Mouse (Mus musculus) midbrain, embryonic 14.5 days (tissue): Measurements from ENCODE around the gene Med26. TPM values are rescaled to one million over a fixed set of nuclear protein-coding genes. Genes with fewer than 3 reads are reported as not detected.

Source experiments
- ATAC-seq: fragments of 200-750 bp; cut with Nextera tagmentation; 2 replicates; pipeline ENCODE4 v1.8.0; 2017; ENCODE audit warnings: moderate number of reproducible peaks, moderate library complexity; ENCODE audit not compliant: low FRiP score, low TSS enrichment
- DNase-seq: peaks from one replicate; pipeline ENCODE4 v3.0.0-alpha.2; 2015
- H3K27ac ChIP-seq: fragments of 300-500 bp; sonication (generic); replicated peaks from 2 replicates; pipeline ENCODE4 v1.5.1; 2014; ENCODE audit warnings: mild to moderate bottlenecking, low read depth, low read length, moderate library complexity
- H3K27me3 ChIP-seq: fragments of 300-500 bp; sonication (generic); 2 replicates; pipeline ENCODE4 v1.6.1; 2014; ENCODE audit warnings: low read length, control low read depth, mixed read lengths; ENCODE audit not compliant: control insufficient read depth, insufficient read depth
- H3K36me3 ChIP-seq: fragments of 300-500 bp; sonication (generic); 2 replicates; pipeline ENCODE4 v1.6.1; 2014; ENCODE audit warnings: low read length, control low read depth; ENCODE audit not compliant: control insufficient read depth, insufficient read depth
- H3K4me1 ChIP-seq: fragments of 300-500 bp; sonication (generic); 2 replicates; pipeline ENCODE4 v1.6.1; 2014; ENCODE audit warnings: mild to moderate bottlenecking, antibody characterized with exemption, low read length, control low read depth; ENCODE audit not compliant: control insufficient read depth, insufficient read depth
- H3K4me2 ChIP-seq: fragments of 300-500 bp; sonication (generic); 2 replicates; pipeline ENCODE4 v1.6.1; 2014; ENCODE audit warnings: mild to moderate bottlenecking, low read length, moderate library complexity
- H3K4me3 ChIP-seq: fragments of 300-500 bp; sonication (generic); replicated peaks from 2 replicates; pipeline ENCODE4 v1.5.1; 2014; ENCODE audit warnings: low read depth, low read length
- H3K9ac ChIP-seq: fragments of 300-500 bp; sonication (generic); replicated peaks from 2 replicates; pipeline ENCODE4 v1.6.1; 2014; ENCODE audit warnings: mild to moderate bottlenecking, low read length, moderate library complexity
- H3K9me3 ChIP-seq: fragments of 300-500 bp; sonication (generic); 2 replicates; pipeline ENCODE4 v1.6.1; 2016; ENCODE audit warnings: low read length, control low read depth, mixed read lengths; ENCODE audit not compliant: control insufficient read depth
- WGBS: fragments of 180-500 bp; shearing (Covaris S2); extraction: QIAGEN DNeasy Blood & Tissue Kit; methylation state at CpG from one replicate; pipeline ENCODE4 v1.1.7; 2014; 5-methylcytosine and 5-hydroxymethylcytosine counted together
- microRNA-seq: library from miRNA; unstranded; fragments of <30 nt; microRNA quantifications from one replicate; pipeline ENCODE4, GENCODE M21; 2016
- polyA plus RNA-seq: library from polyadenylated mRNA; unstranded; fragments of >200 nt; fragmentation: Nextera tagmentation; extraction: Ambion mirVana; gene quantifications from 2 replicates; pipeline ENCODE4 v1.2.1, GENCODE M21; 2014

Med26 gene
- polyA plus RNA-seq, 1 experiment from 2014 or later: 16.4 TPM

- Histone ChIP-seq H3K4me1 (no peaks in the 10 kb centered on the region), H3K36me3 (peaks cover 77% of the 10 kb centered on the region), H3K27ac (no peak overlapping the region), H3K27me3 (no peaks in the 10 kb centered on the region), H3K4me3 (no peak overlapping the region), H3K9me3 (no peaks in the 10 kb centered on the region), H3K9ac (no peak overlapping the region), H3K4me2 (no peak overlapping the region)
- 94% methylated on average over 3 of the region's 3 CpGs for WGBS
- ATAC-seq (no peak), DNase-seq (no peak)
Observed at GRCm38 (mm10) chr8:72457806-72458205, 90.3 kb downstream of the Med26 start.

DNA sequence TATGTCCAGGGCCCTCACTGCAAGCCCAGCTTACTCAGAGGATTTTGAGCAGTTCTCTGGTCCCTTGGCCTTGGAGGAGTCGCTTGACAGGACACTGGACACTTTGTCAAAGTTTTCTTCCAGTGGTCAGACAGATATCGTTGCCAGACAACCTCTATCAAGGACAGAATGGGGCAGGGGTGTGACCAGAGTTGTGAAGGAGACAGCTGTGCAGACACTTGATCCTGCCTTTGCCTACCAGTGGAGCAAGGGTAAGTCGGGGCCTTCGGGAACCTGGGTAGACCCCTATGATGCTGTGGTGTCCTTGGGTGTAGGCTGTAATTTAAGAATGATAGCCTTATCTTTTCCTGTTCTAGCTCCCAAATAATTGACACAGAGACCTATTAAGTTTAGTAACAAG is 92.8 kb downstream of the Med26 start:
- no peak for ATAC-seq
- Histone ChIP-seq H3K36me3 (peaks cover 73% of the 10 kb centered on the region), H3K27me3 (no peaks in the 10 kb centered on the region), H3K27ac (no peak overlapping the region), H3K4me2 (no peak overlapping the region), H3K9me3 (no peaks in the 10 kb centered on the region), H3K9ac (no peak overlapping the region), H3K4me3 (no peak overlapping the region), H3K4me1 (no peaks in the 10 kb centered on the region)
- WGBS: 95% methylated on average over 4 of the region's 4 CpGs
- no peak for DNase-seq

DNA sequence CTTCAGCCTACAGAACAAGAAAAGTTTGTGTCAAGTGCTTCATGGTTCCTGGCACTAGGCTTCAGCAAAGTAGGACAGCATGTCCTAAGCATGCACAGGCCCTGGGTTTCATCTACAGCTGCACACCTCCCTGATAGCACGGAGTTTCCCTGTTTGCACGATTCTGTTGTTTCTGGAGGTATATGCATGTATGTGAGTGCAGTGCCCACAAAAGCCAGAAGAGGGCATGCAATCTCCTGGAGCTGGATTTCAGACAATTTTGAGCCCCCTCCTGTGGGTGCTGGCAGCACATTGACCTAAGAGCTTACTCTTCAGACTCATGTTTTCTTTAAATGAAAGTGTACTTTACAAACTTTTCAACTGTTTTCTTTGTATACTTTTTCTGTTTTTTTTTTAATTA is 94.2 kb downstream of the Med26 start:
- Histone ChIP-seq H3K4me1 (no peaks in the 10 kb centered on the region), H3K9ac (no peak overlapping the region), H3K4me3 (no peak overlapping the region), H3K9me3 (no peaks in the 10 kb centered on the region), H3K27ac (no peak overlapping the region), H3K4me2 (no peak overlapping the region), H3K36me3 (peaks cover 74% of the 10 kb centered on the region), H3K27me3 (no peaks in the 10 kb centered on the region)
- WGBS: 94% methylated on average over 2 of the region's 2 CpGs
- DNase-seq: no peak
- ATAC-seq: no peak

DNA sequence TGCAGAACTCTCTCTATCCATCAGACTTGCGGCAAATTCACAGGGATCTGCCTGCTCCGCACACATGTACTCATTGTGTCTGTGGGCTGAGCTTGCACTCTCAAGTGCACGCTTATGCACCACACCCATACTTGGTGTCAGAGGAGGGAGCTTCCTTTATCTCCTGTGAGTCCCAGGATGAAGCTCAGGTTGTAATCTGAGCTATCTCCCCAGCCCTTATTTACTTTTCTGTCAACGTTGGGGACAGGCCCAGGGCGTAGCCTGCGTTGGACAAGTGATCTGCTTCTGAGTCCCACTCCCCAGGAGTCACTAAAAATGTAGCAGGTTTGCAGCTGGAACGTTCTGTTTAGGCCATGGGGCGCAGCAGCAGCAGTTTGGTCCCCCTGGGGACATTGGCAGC is 96.6 kb downstream of the Med26 start:
- ATAC-seq (no peak), DNase-seq (no peak)
- H3K9me3 ChIP-seq: no peaks in the 10 kb centered on the region
- H3K4me2 ChIP-seq: no peak overlapping the region
- H3K27me3 ChIP-seq: no peaks in the 10 kb centered on the region
- peaks cover 60% of the 10 kb centered on the region for H3K36me3 ChIP-seq
- no peak overlapping the region for H3K27ac ChIP-seq
- 91% methylated on average over 8 of the region's 8 CpGs for WGBS
- H3K4me3 ChIP-seq: no peak overlapping the region
- no peak overlapping the region for H3K9ac ChIP-seq
- H3K4me1 ChIP-seq: no peaks in the 10 kb centered on the region

DNA sequence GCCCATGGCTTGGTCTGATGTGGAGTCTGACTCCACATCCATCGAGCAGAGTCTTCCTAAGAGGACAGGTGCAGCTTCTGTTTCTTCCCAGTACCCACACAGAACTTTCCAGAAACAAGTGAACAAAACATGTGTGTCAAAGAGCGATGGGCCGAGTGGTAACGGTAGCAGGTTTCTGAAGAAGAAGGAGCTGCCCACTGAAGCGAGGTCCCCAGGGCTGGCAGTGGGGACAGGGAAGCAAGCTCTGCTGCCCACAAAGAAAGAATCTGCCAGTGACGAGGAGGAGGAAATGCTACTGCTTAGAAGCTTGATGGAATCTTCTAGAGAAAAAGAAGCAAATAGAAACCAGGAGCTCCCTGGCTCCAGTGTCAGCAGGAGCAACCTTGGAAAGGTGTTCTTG is 103.0 kb downstream of the Med26 start:
- Histone ChIP-seq H3K4me3 (no peak overlapping the region), H3K27me3 (no peaks in the 10 kb centered on the region), H3K4me1 (peaks cover 7% of the 10 kb centered on the region; the same call in 1 of the 2 replicates), H3K36me3 (peaks cover 11% of the 10 kb centered on the region), H3K9me3 (no peaks in the 10 kb centered on the region), H3K27ac (no peak overlapping the region), H3K4me2 (no peak overlapping the region), H3K9ac (no peak overlapping the region)
- ATAC-seq (no peak), DNase-seq (no peak)
- 93% methylated on average over 6 of the region's 6 CpGs for WGBS

Small RNA genes lying within 50 kb of the gene (microRNA-seq; reads per million reads assigned to microRNA genes)
- gene Gm28019 (not detected), gene Mir7068 (1.8 reads per million, percentile 8 among the genes with 10 or more reads in this experiment)

Other genes starting within 250 kb of the Med26 start
- gene Gm10282, start 243.0 kb downstream of the Med26 start, polyA plus RNA-seq: 13.6 and 18.2 TPM in 2 replicates
- gene Klf2, start 229.2 kb downstream of the Med26 start, polyA plus RNA-seq: 3.1 and 5.7 TPM in 2 replicates
- 60.8 and 72.5 TPM in 2 replicates for gene Eps15l1, start 126.8 kb downstream of the Med26 start, polyA plus RNA-seq
- gene Calr3, start 104.4 kb downstream of the Med26 start, polyA plus RNA-seq: 0.86 and 1.1 TPM in 2 replicates
- 12.6 and 17.0 TPM in 2 replicates for gene 1700030K09Rik, start 104.4 kb downstream of the Med26 start, polyA plus RNA-seq
- gene Cherp, start 73.0 kb downstream of the Med26 start, polyA plus RNA-seq: 41.5 and 54.3 TPM in 2 replicates
- gene Slc35e1, start 55.7 kb downstream of the Med26 start, polyA plus RNA-seq: 9.7 and 10.0 TPM in 2 replicates
- gene Smim7, start 22.8 kb upstream of the Med26 start, polyA plus RNA-seq: 142 and 150 TPM in 2 replicates
- gene Tmem38a, start 23.8 kb upstream of the Med26 start, polyA plus RNA-seq: 21.1 and 21.5 TPM in 2 replicates
- gene Nwd1, start 98.4 kb upstream of the Med26 start, polyA plus RNA-seq: 1.00 and 1.1 TPM in 2 replicates
- gene Sin3b, start 175.0 kb upstream of the Med26 start, polyA plus RNA-seq: 191 and 211 TPM in 2 replicates
- 0.63 and 0.74 TPM in 2 replicates for gene F2rl3, start 213.6 kb upstream of the Med26 start, polyA plus RNA-seq